Mouse (Mus musculus) thymus, postnatal 10 days (tissue): ENCODE results near the gene Pet117.

ENCODE experiments used
- DNase-seq, 2 experiments: peaks; one replicate each; pipeline ENCODE4 v3.0.0; 2021; ENCODE audit warnings: low spot score in 2 of 2

The Pet117 gene

GRCm38 (mm10) chr2:144382624-144383138 lies 13.9 kb downstream of the Pet117 start:
- DNase-seq = no peak

DNA sequence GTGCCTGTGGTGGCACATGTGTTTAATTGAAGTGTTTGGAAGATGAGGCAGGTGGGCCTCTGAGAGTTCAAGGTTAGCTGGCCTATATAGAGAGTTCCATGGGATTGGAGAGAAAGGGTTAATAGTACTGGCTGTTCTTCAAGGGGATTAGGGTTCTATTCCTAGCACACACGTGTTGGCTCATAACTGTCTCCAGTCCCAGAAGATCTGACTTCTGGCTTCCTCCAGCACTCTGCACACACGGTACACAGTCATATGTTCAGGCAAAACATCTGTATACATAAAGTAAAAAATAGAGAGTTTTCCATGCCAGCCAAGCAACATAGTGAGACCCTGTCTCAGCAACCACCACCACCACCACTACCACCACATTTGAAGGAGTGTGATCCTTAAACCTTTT lies 17.5 kb downstream of the Pet117 start:
- DNase-seq = no peak

- no peak for DNase-seq
Measured at GRCm38 (mm10) chr2:144388416-144388815, 19.6 kb downstream of the Pet117 start.

GRCm38 (mm10) chr2:144399531-144399930 lies 30.7 kb downstream of the Pet117 start:
- no peak for DNase-seq

- no peak for DNase-seq
Measured at GRCm38 (mm10) chr2:144400659-144401058, 31.9 kb downstream of the Pet117 start.

DNA sequence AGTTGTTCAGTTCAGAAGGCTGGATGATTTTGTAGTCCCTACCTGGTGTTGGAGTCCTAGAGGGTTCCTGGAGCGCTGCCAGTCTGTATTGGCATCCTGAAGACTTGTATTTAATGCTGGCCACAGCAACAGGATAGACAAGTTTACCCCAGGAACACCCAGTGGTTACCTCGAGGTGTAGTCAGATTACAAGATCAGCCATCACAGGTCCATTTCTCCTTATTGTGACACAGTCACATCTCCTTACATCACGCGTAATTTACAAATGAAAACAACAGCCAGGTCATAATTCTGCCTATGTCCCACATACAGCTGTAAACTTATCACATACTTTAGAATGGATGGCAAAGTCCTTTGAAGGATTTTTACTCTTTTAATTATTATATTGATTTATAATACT lies 40.2 kb downstream of the Pet117 start:
- no peak for DNase-seq

- no peak for DNase-seq
Measured at GRCm38 (mm10) chr2:144410603-144411002, 41.8 kb downstream of the Pet117 start.

- DNase-seq = no peak
Measured at GRCm38 (mm10) chr2:144414646-144415045, 45.9 kb downstream of the Pet117 start.

- DNase-seq = no peak
Measured at GRCm38 (mm10) chr2:144416859-144417258, 48.1 kb downstream of the Pet117 start.

DNA sequence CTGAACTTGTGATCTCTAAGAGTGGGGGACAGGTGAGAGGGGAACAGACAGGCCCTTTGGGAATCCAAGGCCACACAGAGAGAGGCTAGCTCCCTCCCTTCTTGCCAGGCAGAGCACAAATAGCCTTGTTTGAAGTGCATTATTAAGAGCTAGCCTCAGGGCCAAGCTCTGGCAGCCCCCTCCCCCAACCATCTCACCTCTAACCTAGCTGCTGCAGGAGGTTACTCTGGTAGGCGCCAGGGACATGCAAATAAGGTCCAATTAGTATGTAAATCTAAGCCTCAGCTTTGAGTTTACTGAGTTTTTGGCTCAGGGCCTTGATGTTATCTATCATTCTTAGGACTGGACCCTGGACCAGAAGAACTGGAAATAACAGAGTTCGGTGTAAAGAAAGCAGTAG lies 49.3 kb downstream of the Pet117 start:
- no peak for DNase-seq

- DNase-seq = no peak
Measured at GRCm38 (mm10) chr2:144422094-144422675, 53.4 kb downstream of the Pet117 start.
